Mouse (Mus musculus) G1E (cell line): Measurements from ENCODE around the gene Zeb2.

Source experiments
- CTCF ChIP-seq: IDR thresholded peaks from 2 replicates; pipeline ENCODE4 v1.5.1; 2012; ENCODE audit warnings: low read depth, low read length, inconsistent platforms, mixed read lengths
- GATA1 ChIP-seq: IDR thresholded peaks from 2 replicates; pipeline ENCODE4 v1.6.1; 2012; ENCODE audit warnings: borderline replicate concordance, low read length, inconsistent platforms, mixed read lengths
- GATA2 ChIP-seq: IDR thresholded peaks from 2 replicates; pipeline ENCODE4 v1.6.1; 2012; ENCODE audit warnings: low read depth, low read length, inconsistent platforms, borderline replicate concordance
- POLR2AphosphoS5 ChIP-seq: IDR thresholded peaks from 2 replicates; pipeline ENCODE4 v1.6.1; 2012; ENCODE audit warnings: low read depth, low read length, inconsistent platforms; ENCODE audit not compliant: insufficient replicate concordance
- TAL1 ChIP-seq: conservative IDR thresholded peaks from 2 replicates; pipeline ENCODE4 v1.6.1; 2012; ENCODE audit warnings: low read depth, low read length, inconsistent platforms, mixed read lengths

DNA sequence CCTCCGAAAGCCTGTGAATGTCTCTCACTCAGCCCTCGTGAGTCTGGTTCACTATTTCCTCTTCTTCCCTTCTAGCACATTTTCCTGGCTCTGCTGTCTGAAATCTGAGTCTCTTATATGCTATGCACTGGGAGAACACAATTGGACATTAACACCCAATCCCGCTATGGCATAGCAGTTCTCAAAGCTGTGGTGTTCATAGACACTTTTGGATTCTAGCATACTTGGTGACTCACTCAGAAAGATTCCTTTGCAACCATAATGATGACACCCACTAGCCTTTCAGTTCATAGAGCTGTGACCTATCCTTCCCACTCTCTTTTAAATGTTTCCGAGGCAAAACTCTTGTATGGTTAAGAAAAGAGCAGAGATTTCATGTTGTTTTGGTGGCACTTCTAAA lies 156.0 kb downstream of the Zeb2 start:
- TF ChIP-seq CTCF (no peak), TAL1 (no peak), GATA1 (no peak), POLR2AphosphoS5 (no peak), GATA2 (no peak)
